Mouse (Mus musculus) heart, postnatal 36 days (tissue): ENCODE measurements at regions not wholly inside any gene's neighbourhood (a gene's known extent, or its start where the extent isn't known, plus 50 kb on each side); places are given as distances from the start of the nearest gene placed in this dataset.
A peak's percentile ranks its signal among the peaks of the same experiment; 100 is the strongest.

Source experiments
- DNase-seq, 2 experiments: peaks; one replicate each; pipeline ENCODE4 v3.0.0; 2021 to 2022
- intact Hi-C: fragments of 180-260 bp; cut with DNase I; formaldehyde crosslinking; loops from one replicate; pipeline ENCODE4 v1.15.1; 2025

GRCm38 (mm10) chr3:27815201-27815695, 80.9 kb downstream of the Tmem212 start:
- DNase-seq = no peak
- intact Hi-C loops = no loop called here

DNA sequence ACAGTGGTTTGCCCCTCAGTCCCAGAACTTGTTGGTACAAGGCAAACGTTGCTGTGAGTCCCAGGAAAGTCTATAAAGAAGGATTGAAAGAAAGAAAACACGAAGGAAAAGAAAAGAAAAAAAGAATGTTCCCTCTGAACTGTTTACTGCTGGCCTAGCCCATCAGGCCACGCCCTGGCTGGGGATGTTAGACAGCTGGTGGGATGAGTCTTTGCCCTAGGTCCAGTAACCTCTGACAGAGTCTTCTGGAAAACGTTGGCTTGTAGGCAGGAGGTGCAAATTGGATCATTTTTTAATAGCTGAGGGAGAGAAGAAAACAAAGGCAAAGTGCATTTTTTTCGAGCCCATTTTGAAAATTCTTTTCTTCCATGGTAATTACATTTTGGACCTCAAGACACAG, 91.9 kb downstream of the Tmem212 start:
- DNase-seq = peak in 1 of 2 experiments; percentile 6
- intact Hi-C loops = no loop called here

- DNase-seq = no peak
- intact Hi-C loops = no loop called here
Observed at GRCm38 (mm10) chr3:27791633-27791951, 80.5 kb upstream of the Fndc3b start.

- peak in 1 of 2 experiments; percentile 26 for DNase-seq
- intact Hi-C loops = no loop called here
Observed at GRCm38 (mm10) chr3:27790932-27791632, 80.0 kb upstream of the Fndc3b start.

DNA sequence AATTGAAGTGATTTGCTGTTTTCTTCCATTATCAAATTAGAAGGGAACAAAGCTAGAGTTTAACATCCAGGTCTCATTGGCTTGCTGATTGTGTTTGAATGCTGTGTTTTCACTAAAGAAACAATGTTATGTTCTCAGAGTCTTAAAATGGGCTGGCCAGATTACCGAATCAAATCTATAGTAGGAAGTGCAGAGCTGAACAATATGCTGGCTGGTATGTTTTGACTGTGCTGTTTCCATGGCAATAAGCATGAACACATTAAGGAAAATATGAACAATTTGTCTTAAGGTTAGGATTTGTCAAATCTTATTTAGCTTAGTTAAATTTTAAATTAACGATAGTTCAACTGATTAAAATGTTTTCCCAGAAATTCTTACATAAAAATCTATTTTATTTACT, 72.8 kb upstream of the Fndc3b start:
- no peak for DNase-seq
- intact Hi-C loops = no loop called here

DNA sequence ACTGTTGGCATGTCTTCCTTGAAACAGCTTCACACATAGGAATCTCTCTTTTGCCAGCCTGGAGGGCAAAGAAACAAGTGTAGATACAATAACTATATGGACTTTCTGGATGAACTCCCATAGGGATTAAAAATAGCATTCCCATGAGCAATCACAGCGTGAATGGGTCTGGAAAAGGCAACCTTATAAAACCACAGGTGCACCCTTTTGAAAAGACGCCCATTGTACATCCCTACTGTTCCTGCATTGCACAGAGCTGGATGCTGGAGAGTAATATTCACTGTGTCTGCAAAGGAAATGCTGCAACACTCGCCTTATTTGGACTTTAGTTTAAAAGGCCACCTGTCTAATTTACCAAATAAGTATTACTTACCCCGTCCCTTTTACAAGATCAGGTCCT, 72.4 kb upstream of the Fndc3b start:
- intact Hi-C loops = no loop called here
- DNase-seq = no peak

DNA sequence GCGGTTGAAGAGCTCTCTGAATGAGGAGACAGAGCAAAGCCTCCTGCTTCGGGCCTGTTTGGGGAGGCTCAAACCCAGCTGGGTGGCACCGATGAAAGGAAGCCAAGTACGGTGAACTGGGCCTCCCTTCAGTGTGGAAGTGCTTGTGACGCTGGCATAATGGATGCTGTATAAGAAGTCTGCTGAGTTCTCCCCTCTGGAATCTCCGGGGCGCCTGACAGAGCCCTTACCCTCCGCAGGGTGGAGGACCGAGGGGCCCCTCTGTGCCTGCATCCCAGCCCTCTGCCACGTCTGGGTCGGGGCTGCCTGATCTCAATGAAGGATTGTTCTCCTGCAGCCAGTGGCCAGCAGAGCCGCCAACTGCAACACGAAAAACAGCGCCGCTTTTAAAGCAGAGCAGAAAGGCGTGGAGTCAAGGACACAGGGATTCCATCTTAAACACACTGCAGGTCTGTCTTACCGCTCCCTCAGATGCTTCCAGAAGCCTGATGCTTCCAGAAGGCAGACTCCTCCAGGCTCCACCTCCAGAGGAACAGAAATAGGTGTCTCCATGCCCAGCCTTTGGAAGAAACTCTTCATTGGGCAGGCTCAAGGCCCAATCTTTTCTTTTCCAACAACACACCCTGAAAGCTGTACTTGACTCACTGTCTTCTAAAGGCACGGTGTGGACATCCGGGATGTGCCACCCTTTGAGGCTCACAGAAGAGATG, 71.1 kb upstream of the Fndc3b start:
- intact Hi-C loops = no loop called here
- no peak for DNase-seq

DNA sequence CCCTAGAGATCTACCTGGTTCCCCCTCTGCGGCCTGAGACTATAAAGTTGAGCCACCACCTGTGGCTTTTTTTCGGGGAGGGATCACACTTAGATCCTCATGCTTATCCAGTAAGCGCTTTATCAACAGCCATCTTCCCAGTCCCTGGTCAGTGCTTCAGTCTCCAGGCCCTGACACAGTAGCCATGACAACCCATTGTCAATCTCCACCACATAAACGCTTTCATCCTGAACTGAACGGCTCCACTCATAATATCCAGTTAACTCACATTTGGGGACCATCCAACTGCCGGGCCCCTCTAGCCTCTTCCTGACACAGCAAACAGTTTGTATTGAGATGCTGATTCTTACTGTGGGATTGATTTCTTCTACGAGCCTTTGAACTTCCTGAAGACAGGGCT, 68.8 kb upstream of the Fndc3b start:
- DNase-seq = no peak
- intact Hi-C loops = no loop called here

GRCm38 (mm10) chr3:27777751-27778150, 66.6 kb upstream of the Fndc3b start:
- intact Hi-C loops = no loop called here
- DNase-seq = no peak

DNA sequence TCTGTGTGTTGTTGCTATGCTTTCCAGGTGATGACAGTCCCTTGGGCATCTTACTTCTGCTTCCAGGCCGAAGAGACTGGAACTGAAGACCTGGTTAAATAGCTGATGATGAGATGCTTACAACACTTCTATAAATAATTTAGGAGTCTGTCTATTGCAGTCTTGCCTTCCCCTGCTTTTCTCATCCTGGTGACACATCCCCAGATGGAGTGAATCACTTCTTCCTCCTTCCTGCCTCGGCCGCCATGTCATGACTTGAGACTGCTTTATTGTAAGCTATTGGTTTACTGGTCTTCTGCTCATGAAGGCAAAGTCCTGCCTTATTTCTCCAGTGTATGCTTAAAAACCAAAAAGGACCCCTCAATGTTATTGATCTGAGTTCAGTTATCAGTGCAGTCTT, 62.1 kb upstream of the Fndc3b start:
- DNase-seq = no peak
- intact Hi-C loops = no loop called here

DNA sequence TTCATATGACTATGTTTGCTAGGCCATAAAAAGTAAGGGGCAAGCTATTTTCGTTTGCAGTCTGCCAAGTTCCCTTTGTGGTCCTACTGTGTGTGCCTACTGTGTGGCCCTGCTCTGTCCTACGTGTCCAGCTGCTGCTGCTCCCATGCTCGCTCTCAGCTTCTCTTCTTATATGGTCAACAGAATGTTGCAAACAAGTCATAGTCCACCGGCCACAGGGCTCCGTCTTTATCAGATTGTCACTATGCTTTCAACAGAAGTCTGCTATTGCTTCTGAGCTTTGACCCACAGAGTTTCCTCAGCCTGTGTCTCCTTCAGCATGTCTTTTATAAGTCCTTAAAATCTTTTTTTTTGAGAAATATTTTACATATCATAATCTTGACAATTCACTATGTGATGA, 58.3 kb upstream of the Fndc3b start:
- intact Hi-C loops = no loop called here
- DNase-seq = no peak

DNA sequence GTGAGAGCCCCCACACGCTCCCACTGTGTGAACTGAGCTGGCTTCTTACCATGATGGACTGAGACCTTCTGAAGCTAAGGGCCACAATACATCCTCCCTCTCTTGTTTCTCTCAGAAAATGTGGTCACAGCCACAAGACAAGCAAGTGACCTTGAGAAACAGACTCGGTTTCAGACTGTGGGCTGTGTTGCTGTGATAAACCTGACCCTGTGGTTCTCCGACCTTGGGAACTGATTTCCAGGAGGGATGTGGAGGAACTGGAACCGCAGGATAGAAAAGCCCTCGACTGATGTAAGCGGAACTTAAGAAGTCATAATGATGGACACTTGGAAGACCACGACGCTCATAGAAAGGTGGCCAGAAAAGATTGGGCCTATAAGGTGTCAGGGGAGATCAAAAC, 56.1 kb upstream of the Fndc3b start:
- no peak for DNase-seq
- intact Hi-C loops = loop anchor here (2.0 kb wide), 1 partner anchor 56 kb away; the partner anchor contains the start of gene Fndc3b

DNA sequence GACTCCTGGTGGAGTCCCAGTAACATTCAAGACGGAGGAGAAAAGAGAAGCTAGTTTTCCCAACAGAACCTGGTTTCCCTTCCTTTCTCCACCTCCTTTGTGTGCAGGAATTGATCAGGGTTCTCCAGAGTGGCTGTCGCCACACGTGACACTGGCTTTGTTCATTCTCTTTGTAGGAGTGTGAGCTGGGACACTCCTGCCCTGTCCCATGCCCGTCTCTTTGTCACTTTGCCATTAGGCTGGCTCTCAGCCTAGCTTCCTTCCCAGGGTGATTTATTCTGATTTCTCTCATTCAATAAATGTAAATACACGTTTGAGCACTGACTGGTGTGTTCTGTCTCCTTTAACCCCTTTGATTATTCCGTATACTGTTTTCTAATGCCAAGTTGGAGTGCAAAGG, 55.3 kb upstream of the Fndc3b start:
- intact Hi-C loops = loop anchor here (2.0 kb wide), 1 partner anchor 56 kb away; the partner anchor contains the start of gene Fndc3b
- peak in 1 of 2 experiments; percentile 21 for DNase-seq

DNA sequence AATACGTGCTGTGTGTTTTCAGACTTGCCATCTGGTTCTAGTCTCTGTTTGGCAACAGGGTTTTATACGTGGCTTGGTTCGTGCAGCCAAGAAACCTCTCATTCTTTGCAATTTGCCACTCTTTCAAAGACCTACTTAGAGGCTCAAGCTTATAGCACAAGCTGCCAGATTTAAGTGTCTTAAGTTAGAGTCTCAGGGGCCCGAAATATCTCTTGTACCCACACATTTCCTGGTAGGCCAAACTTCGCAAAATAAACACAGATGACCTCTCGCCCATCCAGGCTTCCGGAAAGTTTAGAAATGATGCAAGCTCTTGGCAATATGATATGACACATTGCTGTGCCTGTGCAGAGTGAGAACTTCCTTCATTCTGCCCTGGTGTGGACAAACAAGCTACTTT, 54.8 kb upstream of the Fndc3b start:
- peak; percentile 21 to 56 for DNase-seq
- intact Hi-C loops = loop anchor here (2.0 kb wide), 1 partner anchor 55 kb away; the partner anchor contains the start of gene Fndc3b

DNA sequence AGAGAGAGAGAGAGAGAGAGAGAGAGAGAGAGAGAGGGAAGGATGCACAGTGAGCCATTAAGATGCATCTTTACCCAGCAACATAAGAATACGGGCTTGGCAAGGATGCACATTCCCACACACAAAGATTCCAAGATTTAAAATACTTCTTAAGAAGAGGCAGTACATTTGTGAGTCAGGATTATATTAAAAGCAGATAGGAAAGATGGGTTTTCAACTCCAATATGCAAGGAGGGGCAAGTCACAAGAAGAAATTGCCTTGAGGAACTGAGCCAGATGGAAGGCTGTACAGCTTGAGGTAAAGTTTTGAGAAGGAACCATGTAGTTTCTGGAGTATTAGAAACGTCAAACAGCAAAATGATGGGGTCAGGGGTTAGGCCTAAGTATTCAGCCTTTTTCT, 53.4 kb upstream of the Fndc3b start:
- no peak for DNase-seq
- intact Hi-C loops = no loop called here

DNA sequence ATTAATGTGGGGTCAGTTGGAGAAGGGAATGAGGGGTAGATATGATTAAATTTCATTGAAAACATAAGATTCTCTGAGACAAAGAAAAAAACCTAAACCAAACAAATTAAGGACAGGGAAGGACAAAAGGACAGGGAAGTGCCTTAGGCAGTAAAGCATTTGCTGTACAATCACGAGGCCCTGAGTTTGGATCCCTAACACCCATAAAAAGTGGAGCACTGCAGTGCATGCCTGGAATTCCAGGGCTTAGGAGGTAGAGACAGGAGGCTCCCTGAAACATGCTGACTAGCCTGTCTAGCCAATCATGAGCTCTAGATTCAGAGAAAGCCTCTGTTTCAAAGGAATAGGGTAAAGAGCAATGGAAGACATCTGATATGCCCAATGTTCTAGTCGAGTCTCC, 49.9 kb upstream of the Fndc3b start:
- no peak for DNase-seq
- intact Hi-C loops = no loop called here
